Mouse (Mus musculus) embryonic facial prominence, embryonic 11.5 days (tissue): ENCODE measurements around the gene Rtn1. TPM values are rescaled to one million over a fixed set of nuclear protein-coding genes. Genes with fewer than 3 reads are reported as not detected.

Experiments used
- ATAC-seq: fragments of 200-750 bp; cut with Nextera tagmentation; replicated peaks from 2 replicates; pipeline ENCODE4 v1.8.0; 2017; ENCODE audit warnings: low read depth; ENCODE audit not compliant: insufficient number of reproducible peaks, low FRiP score, low TSS enrichment
- DNase-seq: peaks from one replicate; pipeline ENCODE4 v3.0.0-alpha.2; 2015; ENCODE audit warnings: low spot score
- H3K27ac ChIP-seq: fragments of 300-500 bp; sonication (generic); replicated peaks from 2 replicates; pipeline ENCODE4 v1.5.1; 2014; ENCODE audit warnings: mild to moderate bottlenecking, low read depth, low read length, control low read depth
- H3K27me3 ChIP-seq: fragments of 300-500 bp; sonication (generic); 2 replicates; pipeline ENCODE4 v1.6.1; 2014; ENCODE audit warnings: mild to moderate bottlenecking, low read length, moderate library complexity, mixed read lengths; ENCODE audit not compliant: control insufficient read depth, insufficient read depth
- H3K36me3 ChIP-seq: fragments of 300-500 bp; sonication (generic); replicated peaks from 2 replicates; pipeline ENCODE4 v1.6.1; 2014; ENCODE audit warnings: low read depth, mild to moderate bottlenecking, low read length, moderate library complexity, mixed read lengths; ENCODE audit not compliant: control insufficient read depth, insufficient read depth
- H3K4me1 ChIP-seq: fragments of 300-500 bp; sonication (generic); 2 replicates; pipeline ENCODE4 v1.6.1; 2014; ENCODE audit warnings: low read length, mixed read lengths; ENCODE audit not compliant: control insufficient read depth, insufficient read depth
- H3K4me2 ChIP-seq: fragments of 300-500 bp; sonication (generic); 2 replicates; pipeline ENCODE4 v1.6.1; 2014; ENCODE audit warnings: low read depth, mild to moderate bottlenecking, control low read depth, low read length, moderate library complexity
- H3K4me3 ChIP-seq: fragments of 300-500 bp; sonication (generic); 2 replicates; pipeline ENCODE4 v1.5.1; 2014; ENCODE audit warnings: low read depth, low read length, control low read depth
- H3K9ac ChIP-seq: fragments of 300-500 bp; sonication (generic); replicated peaks from 2 replicates; pipeline ENCODE4 v1.6.1; 2014; ENCODE audit warnings: mild to moderate bottlenecking, control low read depth, low read length
- H3K9me3 ChIP-seq: fragments of 300-500 bp; sonication (generic); replicated peaks from 2 replicates; pipeline ENCODE4 v1.6.1; 2016; ENCODE audit warnings: mild to moderate bottlenecking, low read length, inconsistent platforms, mixed read lengths; ENCODE audit not compliant: control insufficient read depth
- WGBS: fragments of 180-500 bp; shearing (Covaris S2); extraction: QIAGEN DNeasy Blood & Tissue Kit; methylation state at CpG from one replicate; pipeline ENCODE4 v1.1.7; 2014; 5-methylcytosine and 5-hydroxymethylcytosine counted together
- polyA plus RNA-seq: library from polyadenylated mRNA; unstranded; fragments of >200 nt; fragmentation: Nextera tagmentation; extraction: Ambion mirVana; gene quantifications from 2 replicates; pipeline ENCODE4 v1.2.1, GENCODE M21; 2014

Gene Rtn1
- polyA plus RNA-seq, 1 experiment from 2014 or later, result 79.0 TPM

GRCm38 (mm10) chr12:72366763-72367162 lies 42.1 kb downstream of the Rtn1 start:
- no peaks in the 10 kb centered on the region for H3K4me1 ChIP-seq
- no peak overlapping the region for H3K4me2 ChIP-seq
- H3K9ac ChIP-seq, result no peak overlapping the region
- ATAC-seq (no peak), DNase-seq (no peak)
- H3K36me3 ChIP-seq, result no peaks in the 10 kb centered on the region
- WGBS, result 68% methylated on average over 3 of the region's 3 CpGs
- no peak overlapping the region for H3K4me3 ChIP-seq
- no peaks in the 10 kb centered on the region for H3K9me3 ChIP-seq
- no peaks in the 10 kb centered on the region for H3K27me3 ChIP-seq
- no peak overlapping the region for H3K27ac ChIP-seq

GRCm38 (mm10) chr12:72366104-72366437 lies 42.8 kb downstream of the Rtn1 start:
- Histone ChIP-seq H3K9ac (no peak overlapping the region), H3K9me3 (no peaks in the 10 kb centered on the region), H3K27me3 (no peaks in the 10 kb centered on the region), H3K36me3 (no peaks in the 10 kb centered on the region), H3K27ac (no peak overlapping the region), H3K4me1 (no peaks in the 10 kb centered on the region), H3K4me2 (no peak overlapping the region), H3K4me3 (no peak overlapping the region)
- ATAC-seq, result 0 out of 2 replicates have a peak, but pooled peaks have one; percentile 34
- WGBS, result 67% methylated on average over 1 of the region's 2 CpGs
- DNase-seq, result no peak

- no peaks in the 10 kb centered on the region for H3K4me1 ChIP-seq
- H3K36me3 ChIP-seq, result no peaks in the 10 kb centered on the region
- no peak overlapping the region for H3K4me2 ChIP-seq
- H3K9ac ChIP-seq, result no peak overlapping the region
- H3K27me3 ChIP-seq, result no peaks in the 10 kb centered on the region
- ATAC-seq (no peak; the same call in 1 of the 2 replicates), DNase-seq (no peak)
- 73% methylated on average over 12 of the region's 12 CpGs for WGBS
- no peak overlapping the region for H3K27ac ChIP-seq
- H3K4me3 ChIP-seq, result no peak overlapping the region
- no peaks in the 10 kb centered on the region for H3K9me3 ChIP-seq
Measured at GRCm38 (mm10) chr12:72365231-72366103, 43.4 kb downstream of the Rtn1 start.

DNA sequence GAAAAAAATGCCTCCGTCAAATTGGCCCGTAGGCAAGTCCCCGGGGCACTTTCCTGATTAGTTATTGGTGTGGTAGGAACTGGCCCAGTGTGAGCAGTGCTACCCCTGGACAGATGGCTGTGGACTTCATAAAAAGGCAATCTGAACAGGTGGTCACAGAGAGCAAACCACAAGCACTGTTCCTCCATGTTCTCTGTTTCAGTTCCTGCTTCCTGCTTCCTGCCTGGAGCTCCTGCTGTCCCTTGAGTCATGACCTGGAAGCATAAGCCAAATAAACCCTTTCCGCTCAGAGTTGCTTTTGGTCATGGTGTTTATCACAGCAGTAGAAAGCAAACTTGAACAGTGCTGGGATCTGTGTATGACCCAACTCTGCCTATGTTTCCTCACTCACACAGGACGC lies 44.3 kb downstream of the Rtn1 start:
- ATAC-seq (no peak), DNase-seq (no peak)
- H3K36me3 ChIP-seq, result no peaks in the 10 kb centered on the region
- H3K4me1 ChIP-seq, result no peaks in the 10 kb centered on the region
- 75% methylated on average over 5 of the region's 5 CpGs for WGBS
- H3K4me3 ChIP-seq, result no peak overlapping the region
- no peak overlapping the region for H3K4me2 ChIP-seq
- no peaks in the 10 kb centered on the region for H3K27me3 ChIP-seq
- no peak overlapping the region for H3K9ac ChIP-seq
- no peak overlapping the region for H3K27ac ChIP-seq
- H3K9me3 ChIP-seq, result no peaks in the 10 kb centered on the region

GRCm38 (mm10) chr12:72361701-72362354 lies 47.0 kb downstream of the Rtn1 start:
- Histone ChIP-seq H3K4me2 (no peak overlapping the region), H3K4me3 (no peak overlapping the region), H3K36me3 (no peaks in the 10 kb centered on the region), H3K4me1 (no peaks in the 10 kb centered on the region), H3K9me3 (no peaks in the 10 kb centered on the region), H3K9ac (no peak overlapping the region), H3K27me3 (no peaks in the 10 kb centered on the region), H3K27ac (no peak overlapping the region)
- 75% methylated on average over 9 of the region's 9 CpGs for WGBS
- ATAC-seq (no peak), DNase-seq (no peak)

GRCm38 (mm10) chr12:72360926-72361615 lies 47.8 kb downstream of the Rtn1 start:
- Histone ChIP-seq H3K9me3 (no peaks in the 10 kb centered on the region), H3K36me3 (no peaks in the 10 kb centered on the region), H3K4me1 (no peaks in the 10 kb centered on the region), H3K4me3 (no peak overlapping the region), H3K27ac (no peak overlapping the region), H3K9ac (no peak overlapping the region), H3K4me2 (no peak overlapping the region), H3K27me3 (no peaks in the 10 kb centered on the region)
- 70% methylated on average over 5 of the region's 5 CpGs for WGBS
- DNase-seq (no peak), ATAC-seq (no peak)

GRCm38 (mm10) chr12:72359903-72360302 lies 49.0 kb downstream of the Rtn1 start:
- H3K4me2 ChIP-seq, result no peak overlapping the region
- ATAC-seq, result no peak
- no peak overlapping the region for H3K27ac ChIP-seq
- no peaks in the 10 kb centered on the region for H3K27me3 ChIP-seq
- H3K4me1 ChIP-seq, result no peaks in the 10 kb centered on the region
- no peak overlapping the region for H3K9ac ChIP-seq
- no peaks in the 10 kb centered on the region for H3K9me3 ChIP-seq
- H3K4me3 ChIP-seq, result no peak overlapping the region
- 52% methylated on average over 3 of the region's 3 CpGs for WGBS
- no peaks in the 10 kb centered on the region for H3K36me3 ChIP-seq
- DNase-seq, result no peak
